Mouse (Mus musculus): Measurements from ENCODE around the gene Tmem221. TPM values are rescaled to one million over a fixed set of nuclear protein-coding genes. Genes with fewer than 3 reads are reported as not detected.

Tmem221 gene
- polyA plus RNA-seq, 1 experiment = not detected

- no peak for TF ChIP-seq GATA1 (IDR thresholded peaks at IDR 0.05; ENCODE audit: low read length)
Measured at GRCm38 (mm10) chr8:71568387-71568937, 9.8 kb upstream of the Tmem221 start, which contains the start of gene Slc27a1. Gene Slc27a1, plus strand, starts transcription at chr8:71568882.

- TF ChIP-seq GATA1 (IDR thresholded peaks at IDR 0.05; ENCODE audit: low read length) = no peak
Measured at GRCm38 (mm10) chr8:71567587-71567986, 8.9 kb upstream of the Tmem221 start.

- TF ChIP-seq GATA1 (IDR thresholded peaks at IDR 0.05; ENCODE audit: low read length) = no peak
Measured at GRCm38 (mm10) chr8:71566501-71566900, 7.8 kb upstream of the Tmem221 start, which contains the start of gene Nxnl1. Gene Nxnl1, minus strand, starts transcription at chr8:71566601.

- TF ChIP-seq GATA1 (IDR thresholded peaks at IDR 0.05; ENCODE audit: low read length) = no peak
Measured at GRCm38 (mm10) chr8:71563992-71564391, 5.3 kb upstream of the Tmem221 start.

GRCm38 (mm10) chr8:71562751-71563150 lies 4.1 kb upstream of the Tmem221 start:
- no peak for TF ChIP-seq GATA1 (IDR thresholded peaks at IDR 0.05; ENCODE audit: low read length)

GRCm38 (mm10) chr8:71561401-71561800 lies 2.7 kb upstream of the Tmem221 start:
- TF ChIP-seq GATA1 (IDR thresholded peaks at IDR 0.05; ENCODE audit: low read length) = no peak

GRCm38 (mm10) chr8:71560765-71561164 lies 2.1 kb upstream of the Tmem221 start:
- TF ChIP-seq GATA1 (IDR thresholded peaks at IDR 0.05; ENCODE audit: low read length) = no peak

GRCm38 (mm10) chr8:71560071-71560470 lies 1.4 kb upstream of the Tmem221 start:
- no peak for TF ChIP-seq GATA1 (IDR thresholded peaks at IDR 0.05; ENCODE audit: low read length)

- no peak for TF ChIP-seq GATA1 (IDR thresholded peaks at IDR 0.05; ENCODE audit: low read length)
Measured at GRCm38 (mm10) chr8:71558958-71559690, 453 bp upstream of the Tmem221 start.

- TF ChIP-seq GATA1 (IDR thresholded peaks at IDR 0.05; ENCODE audit: low read length) = no peak
Measured at GRCm38 (mm10) chr8:71554644-71555043, 4.0 kb downstream of the Tmem221 start.

GRCm38 (mm10) chr8:71554001-71554400 lies 4.7 kb downstream of the Tmem221 start:
- no peak for TF ChIP-seq GATA1 (IDR thresholded peaks at IDR 0.05; ENCODE audit: low read length)

GRCm38 (mm10) chr8:71552770-71553169 lies 5.9 kb downstream of the Tmem221 start:
- TF ChIP-seq GATA1 (IDR thresholded peaks at IDR 0.05; ENCODE audit: low read length) = no peak

GRCm38 (mm10) chr8:71550754-71551153 lies 7.9 kb downstream of the Tmem221 start:
- TF ChIP-seq GATA1 (IDR thresholded peaks at IDR 0.05; ENCODE audit: low read length) = no peak

- TF ChIP-seq GATA1 (IDR thresholded peaks at IDR 0.05; ENCODE audit: low read length) = no peak
Measured at GRCm38 (mm10) chr8:71547590-71547989, 11.1 kb downstream of the Tmem221 start.

GRCm38 (mm10) chr8:71545053-71545452 lies 13.6 kb downstream of the Tmem221 start:
- no peak for TF ChIP-seq GATA1 (IDR thresholded peaks at IDR 0.05; ENCODE audit: low read length)

- TF ChIP-seq GATA1 (IDR thresholded peaks at IDR 0.05; ENCODE audit: low read length) = no peak
Measured at GRCm38 (mm10) chr8:71543755-71544154, 14.9 kb downstream of the Tmem221 start.
